Mouse (Mus musculus): Measurements from ENCODE around the gene Rps17.

Rps17 gene

DNA sequence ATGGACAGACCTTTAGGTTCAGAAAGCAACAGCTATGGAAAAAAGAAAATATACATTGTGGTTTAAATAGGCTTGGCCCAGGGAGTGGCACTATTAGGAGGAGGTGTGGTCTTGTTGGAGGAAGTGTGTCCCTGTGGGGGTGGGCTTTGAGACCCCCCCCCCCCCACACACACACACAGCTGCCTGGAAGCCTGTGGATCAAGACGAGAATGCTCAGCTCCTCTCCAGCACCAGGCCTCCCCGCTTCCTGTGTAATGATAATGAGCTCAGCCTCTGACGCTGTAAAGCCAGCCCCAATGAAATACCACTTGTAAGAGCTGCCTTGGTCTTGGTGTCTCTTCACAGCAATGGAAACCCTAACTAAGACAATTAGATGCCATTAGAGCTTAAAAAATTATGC lies 14.3 kb downstream of the Rps17 start:
- no peak for DNase-seq

DNA sequence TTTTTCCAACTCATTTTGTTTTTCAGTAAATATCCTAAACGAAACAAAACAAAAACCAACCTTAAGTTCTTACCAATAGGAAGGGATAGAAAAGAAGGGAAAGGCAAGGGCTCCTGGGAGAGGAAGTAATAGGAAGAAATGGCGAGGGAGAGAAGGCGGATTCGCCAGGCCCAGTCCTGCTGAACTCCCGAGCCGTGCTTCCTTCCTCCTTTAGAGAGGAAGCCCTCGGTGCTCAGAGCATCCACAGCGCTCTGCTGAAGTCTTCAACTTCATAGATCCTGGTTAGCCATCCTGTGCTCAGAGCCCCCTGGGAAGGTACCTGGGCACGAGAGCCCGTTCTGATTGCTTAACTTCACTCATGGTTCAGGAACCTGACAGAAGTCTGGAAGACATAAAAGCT lies 17.4 kb downstream of the Rps17 start:
- DNase-seq, result no peak

DNA sequence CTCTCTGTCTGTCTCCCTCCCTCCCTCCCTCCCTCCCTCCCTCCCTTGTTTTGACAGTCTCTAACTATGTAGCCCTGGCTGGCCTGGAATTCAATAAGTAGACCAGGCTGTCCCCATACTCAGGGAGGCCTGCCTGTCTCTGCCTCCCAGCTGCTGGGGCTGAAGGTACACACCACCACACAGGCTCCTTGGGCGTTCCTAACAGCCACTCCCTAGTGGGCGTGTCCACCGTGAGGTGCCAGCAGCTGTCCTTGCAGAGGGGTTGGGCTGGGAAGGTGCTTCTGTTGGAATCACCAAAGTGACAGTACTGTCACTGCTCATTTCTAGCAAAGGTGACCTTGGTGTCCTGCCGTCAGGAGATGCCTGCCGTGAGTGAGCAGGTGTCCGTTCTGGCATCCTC lies 18.2 kb downstream of the Rps17 start:
- DNase-seq, result no peak

DNA sequence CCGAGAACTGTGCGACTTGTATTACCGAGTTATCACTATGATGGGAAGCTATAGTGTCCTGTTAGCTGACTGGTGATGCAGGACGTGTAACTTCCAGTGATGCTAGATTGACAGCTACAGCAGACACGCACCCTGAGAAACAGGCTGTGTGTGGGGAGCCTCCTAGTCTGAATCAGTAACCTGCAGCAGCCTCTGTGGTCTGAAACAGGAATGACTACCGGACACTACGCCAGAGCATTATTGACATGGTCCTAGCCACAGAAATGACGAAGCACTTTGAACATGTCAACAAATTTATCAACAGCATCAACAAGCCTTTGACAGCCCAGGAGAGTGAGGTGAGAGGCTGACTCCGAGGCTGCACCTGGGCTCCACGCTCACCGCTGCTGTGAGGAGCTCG lies 19.0 kb downstream of the Rps17 start:
- no peak for DNase-seq

DNA sequence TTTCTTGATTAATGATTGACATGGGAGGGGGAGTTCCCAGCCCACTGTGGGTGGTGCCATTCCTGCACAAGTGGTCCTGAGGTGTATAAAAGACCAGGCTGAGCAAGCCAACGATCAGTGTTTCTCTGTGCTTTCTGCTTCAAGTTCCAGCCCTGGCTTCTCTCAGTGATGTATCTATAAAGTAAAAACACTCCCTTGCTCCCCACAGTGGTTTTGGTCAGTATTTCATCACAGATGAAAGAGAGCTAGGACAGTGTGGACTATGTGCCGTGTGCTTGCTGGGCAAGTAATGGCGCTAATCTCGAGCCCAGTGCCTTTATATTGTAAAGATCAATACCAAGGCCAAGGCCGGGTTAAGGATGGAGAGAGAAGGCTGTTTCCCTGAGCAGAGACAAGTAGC lies 23.3 kb downstream of the Rps17 start:
- no peak for DNase-seq

DNA sequence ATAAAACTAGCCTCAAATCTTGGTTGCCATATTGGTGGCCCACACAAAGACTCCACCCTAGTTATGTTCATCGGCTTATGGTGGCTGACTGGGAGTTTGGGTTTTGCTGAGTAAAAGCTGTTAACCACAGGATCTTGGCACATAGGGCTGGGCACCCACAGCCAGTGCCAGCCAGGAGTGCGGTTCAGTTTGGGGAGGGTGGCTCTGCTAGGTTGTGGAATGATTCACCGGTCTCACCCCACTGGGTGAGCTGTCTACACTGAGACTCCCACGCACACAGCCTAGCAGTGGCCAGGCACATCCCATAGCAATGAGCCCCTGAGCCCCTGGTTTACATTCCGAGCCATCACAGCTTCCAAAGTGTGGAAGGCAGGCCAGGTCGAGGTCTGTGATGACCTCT lies 25.3 kb downstream of the Rps17 start:
- no peak for DNase-seq

DNA sequence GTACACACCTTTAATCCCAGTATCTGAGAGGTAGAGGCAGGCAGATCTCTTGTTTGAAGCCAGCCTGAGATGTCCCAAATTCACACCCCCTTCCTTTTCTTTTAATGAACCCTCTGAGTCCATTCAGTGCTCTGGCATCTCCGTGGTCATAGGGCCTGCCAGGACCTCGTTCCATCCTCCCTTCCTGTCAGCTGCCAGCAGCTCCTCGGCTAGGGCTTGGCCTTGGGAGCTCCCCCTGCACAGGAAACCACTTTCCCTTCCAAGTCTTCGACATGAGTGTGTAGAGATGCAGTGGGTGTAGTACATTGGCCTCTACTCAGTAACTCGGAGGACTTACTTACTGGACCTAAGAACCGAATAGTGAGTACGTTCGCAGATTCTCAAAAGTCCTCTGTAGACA lies 29.5 kb downstream of the Rps17 start:
- peak; percentile 21 to 70 for DNase-seq

DNA sequence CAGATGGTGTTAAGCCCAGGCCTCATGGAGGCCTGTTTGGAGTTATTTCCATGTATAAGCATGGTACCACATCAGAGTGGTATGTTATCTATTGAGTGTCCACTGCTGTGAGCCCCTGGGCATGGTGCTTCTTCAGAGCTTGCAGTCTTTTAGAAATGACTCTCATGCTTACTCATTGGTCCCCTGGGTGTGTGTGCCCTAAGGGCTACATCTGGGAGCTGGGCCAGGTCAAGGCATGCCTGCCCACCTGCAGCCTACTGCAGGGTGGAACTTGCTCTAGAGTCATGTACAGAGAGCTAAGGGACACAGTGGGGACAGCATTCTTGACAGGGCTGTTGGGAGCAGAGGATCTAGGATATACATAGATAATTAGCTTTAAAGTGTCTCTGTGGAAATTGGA lies 33.5 kb downstream of the Rps17 start:
- no peak for DNase-seq

DNA sequence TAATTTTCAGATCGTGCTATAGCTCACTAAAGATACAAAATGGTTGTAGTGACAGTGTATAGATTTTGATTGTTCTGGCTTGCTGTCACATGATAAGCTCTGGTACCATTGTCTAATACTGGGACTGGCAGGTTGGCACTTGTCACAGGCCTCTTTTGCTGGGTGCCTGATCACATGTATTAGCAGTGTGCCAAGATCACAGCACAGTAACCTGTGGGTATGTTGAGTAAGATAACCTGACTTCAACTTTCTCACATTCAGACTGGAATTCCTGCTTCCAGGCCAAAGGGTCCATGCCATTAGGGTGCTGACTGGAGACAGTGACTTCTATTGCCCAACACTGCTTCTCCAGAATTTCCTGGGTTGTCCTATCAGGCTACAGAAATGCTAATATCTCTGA lies 33.9 kb downstream of the Rps17 start:
- no peak for DNase-seq

DNA sequence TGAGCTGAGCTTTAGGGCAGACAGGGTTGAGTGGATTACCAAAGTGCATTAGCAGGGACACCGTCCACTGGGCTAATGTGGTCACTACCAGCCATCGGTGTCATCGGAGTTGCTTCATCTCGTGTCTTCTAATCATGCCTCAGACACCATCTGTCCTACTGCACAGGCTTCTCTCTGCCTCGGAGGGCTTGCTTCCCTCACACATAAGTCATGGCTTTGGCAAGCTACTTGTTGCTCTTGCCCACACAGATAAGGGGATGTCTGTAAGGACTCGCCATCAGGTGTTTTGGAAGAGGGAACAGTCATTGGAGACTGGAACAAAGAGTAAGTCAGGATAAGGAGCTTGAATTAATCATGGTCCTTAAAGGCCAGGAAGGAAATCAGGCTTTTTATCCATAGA lies 35.8 kb downstream of the Rps17 start:
- DNase-seq, result no peak

DNA sequence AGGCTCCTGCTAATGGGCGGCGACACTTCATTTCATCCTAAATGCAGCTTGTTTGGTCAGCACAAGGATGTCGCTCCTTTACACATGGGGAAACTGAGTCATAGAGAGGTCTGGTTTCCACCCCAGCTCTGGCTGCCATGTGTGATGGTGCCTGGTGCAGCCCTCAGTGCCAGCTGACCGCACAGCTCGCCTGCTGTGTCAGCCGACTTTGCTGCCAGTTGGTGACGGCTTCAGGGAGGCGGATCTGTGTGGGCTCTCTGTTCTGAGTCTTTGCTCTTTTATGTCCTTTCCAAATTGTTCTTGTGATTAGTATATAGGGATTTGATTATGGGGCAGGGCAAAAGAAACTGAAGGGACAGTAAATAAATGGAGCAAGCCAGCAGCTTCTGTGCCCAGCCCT lies 37.3 kb downstream of the Rps17 start:
- DNase-seq, result no peak

DNA sequence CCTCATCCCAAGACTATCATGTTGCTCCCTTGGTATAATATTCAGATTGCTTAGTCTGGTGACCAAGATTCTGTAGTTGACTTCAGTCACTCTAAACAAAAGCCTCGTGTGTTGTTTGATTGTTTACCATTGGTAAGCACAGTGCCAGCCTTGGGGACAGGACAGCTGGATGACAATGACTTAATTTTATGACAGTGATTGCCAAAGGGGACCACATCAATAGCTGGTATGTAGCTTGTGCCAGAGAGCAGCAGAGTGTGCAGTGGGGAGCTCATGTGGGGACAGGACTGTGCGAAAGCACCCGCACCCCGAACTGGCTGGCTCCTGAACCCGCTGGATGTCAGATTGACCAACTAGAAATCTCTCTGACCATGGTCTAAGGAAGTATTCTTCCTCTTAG lies 40.4 kb downstream of the Rps17 start:
- DNase-seq, result no peak

DNA sequence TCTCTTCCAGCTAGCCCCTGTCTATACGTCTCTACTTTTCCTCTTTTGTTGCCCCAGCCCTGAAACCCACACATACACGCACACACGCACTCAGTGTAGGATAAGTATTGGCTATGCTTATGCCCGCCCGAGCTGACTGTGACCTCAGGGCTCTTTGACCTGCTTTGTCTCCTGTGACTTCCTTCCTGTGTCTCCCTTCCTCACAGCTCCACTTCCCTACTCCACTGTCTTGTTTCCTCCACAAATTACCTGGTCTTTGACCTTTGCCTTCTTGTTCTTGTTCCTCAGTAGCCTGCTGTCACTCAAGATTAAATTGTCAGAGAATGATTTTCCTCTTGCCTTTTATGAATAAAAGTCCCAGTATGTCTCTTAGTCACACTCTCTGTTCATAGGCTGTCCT lies 41.0 kb downstream of the Rps17 start:
- DNase-seq, result peak; percentile 13 to 54

DNA sequence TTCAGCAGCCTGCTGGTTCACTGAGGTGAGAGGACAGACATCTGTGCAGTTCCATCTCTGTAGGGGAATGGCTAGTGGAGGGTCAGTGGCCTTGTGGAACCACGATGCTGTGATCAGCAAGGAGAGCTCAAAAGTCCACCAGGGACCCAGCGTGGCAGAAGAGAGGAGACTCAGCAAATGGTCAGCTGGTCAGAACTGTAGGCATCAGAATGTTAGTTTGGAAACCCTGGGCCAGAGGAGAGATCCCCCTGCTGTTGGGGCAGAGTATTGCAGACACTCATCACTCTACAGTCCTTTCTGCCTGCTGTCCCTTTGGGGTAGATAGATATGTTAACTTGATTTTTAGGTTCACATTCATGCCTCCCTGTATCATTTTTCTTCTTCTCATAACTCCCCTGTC lies 41.4 kb downstream of the Rps17 start:
- DNase-seq, result peak; percentile 67 to 79

DNA sequence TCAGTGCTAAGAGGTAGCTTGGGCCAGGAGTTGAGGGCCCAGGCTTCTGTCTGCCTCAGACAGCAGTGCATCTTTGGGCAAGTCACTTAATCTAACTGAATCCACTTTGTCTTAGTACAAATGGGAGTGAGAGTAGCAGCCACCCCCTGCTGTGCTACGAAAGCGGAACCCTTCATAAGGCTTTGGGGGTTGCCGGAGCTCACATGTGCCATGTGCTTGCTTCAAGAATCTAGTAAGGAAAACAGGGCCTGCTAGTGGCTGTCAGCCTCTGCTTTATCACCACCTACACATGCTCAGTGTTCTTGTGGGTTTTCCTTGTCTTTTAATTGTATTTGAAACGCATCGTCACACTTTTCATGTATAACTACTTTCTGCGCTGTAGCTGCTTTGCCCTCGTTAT lies 43.7 kb downstream of the Rps17 start:
- no peak for DNase-seq

DNA sequence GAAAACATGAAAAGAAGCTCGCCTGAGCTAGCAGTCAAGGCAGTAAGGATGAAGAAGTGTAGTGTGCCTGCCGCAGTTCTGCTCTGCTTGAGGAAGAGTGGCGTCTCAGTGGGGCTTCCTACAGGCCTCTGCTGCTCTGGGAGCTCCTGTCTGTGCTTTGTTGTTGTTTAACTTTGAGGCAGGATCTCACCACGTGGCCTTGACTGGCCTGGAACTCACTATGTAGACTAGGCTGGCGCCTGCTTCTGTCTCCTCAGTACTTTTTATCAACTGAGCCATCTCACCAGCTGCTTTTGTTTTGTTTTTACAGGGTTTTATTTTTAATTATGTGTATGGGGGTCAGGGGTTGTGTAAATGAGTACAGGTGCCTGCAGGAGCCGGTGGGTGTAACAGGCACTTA lies 46.8 kb downstream of the Rps17 start:
- no peak for DNase-seq

DNA sequence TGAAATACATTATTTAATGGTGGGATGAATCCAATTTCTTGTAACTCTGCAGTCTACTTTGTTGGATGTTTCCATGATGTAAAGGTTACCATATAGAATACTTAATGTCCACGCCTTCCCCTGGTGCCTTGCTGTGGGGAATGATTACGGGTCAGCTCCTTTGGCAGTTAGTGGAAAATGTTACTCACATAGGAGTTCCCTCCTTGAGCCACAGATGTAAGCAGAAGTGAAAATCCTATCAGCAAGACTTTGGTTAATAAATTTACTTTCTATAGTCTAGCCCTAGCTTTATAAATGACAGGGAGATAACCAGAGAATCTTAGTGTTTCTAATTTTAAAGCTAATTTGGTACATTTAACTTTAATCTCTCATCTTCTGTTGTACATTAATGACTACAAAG lies 49.9 kb downstream of the Rps17 start:
- no peak for DNase-seq

Data from kidney, postnatal 25 days (tissue).